Mouse (Mus musculus) thymus, adult 2 months (tissue): ENCODE measurements at regions not wholly inside any gene's neighbourhood (a gene's known extent, or its start where the extent isn't known, plus 50 kb on each side); places are given as distances from the start of the nearest gene placed in this dataset.

Experiments
- DNase-seq: peaks from one replicate; pipeline ENCODE4 v3.0.0; 2021
- H3K27ac ChIP-seq: fragments of 200-500 bp; 2 replicates; pipeline ENCODE4 v1.5.1; 2012; ENCODE audit warnings: low read length, control low read depth; ENCODE audit not compliant: control insufficient read depth, insufficient read depth
- H3K27me3 ChIP-seq: fragments of 200-500 bp; 2 replicates; pipeline ENCODE4 v1.6.1; 2012; ENCODE audit warnings: mild to moderate bottlenecking, low read length, moderate library complexity, mixed read lengths; ENCODE audit not compliant: control insufficient read depth, insufficient read depth
- H3K36me3 ChIP-seq: fragments of 200-500 bp; 2 replicates; pipeline ENCODE4 v1.6.1; 2012; ENCODE audit warnings: mild to moderate bottlenecking, low read length, moderate library complexity; ENCODE audit not compliant: control insufficient read depth, insufficient read depth
- H3K4me1 ChIP-seq: fragments of 200-500 bp; replicated peaks from 2 replicates; pipeline ENCODE4 v1.6.1; 2012; ENCODE audit warnings: low read length; ENCODE audit not compliant: control insufficient read depth, insufficient read depth
- H3K4me3 ChIP-seq: fragments of 200-500 bp; 2 replicates; pipeline ENCODE4 v1.5.1; 2012; ENCODE audit warnings: mild to moderate bottlenecking, low read length, control low read depth, moderate library complexity; ENCODE audit not compliant: control insufficient read depth, insufficient read depth
- CTCF ChIP-seq: fragments of 200-500 bp; IDR thresholded peaks from 2 replicates; pipeline ENCODE4 v1.5.1; 2012; ENCODE audit warnings: mild to moderate bottlenecking, control low read depth, low read length, moderate library complexity, borderline replicate concordance; ENCODE audit not compliant: control insufficient read depth, poor library complexity, insufficient read depth; ENCODE audit errors: extremely low read depth
- POLR2A ChIP-seq: fragments of 200-500 bp; IDR thresholded peaks from 2 replicates; pipeline ENCODE4 v1.6.1; 2012; ENCODE audit warnings: mild to moderate bottlenecking, low read length, control low read depth, moderate library complexity; ENCODE audit not compliant: control insufficient read depth, poor library complexity, insufficient read depth; ENCODE audit errors: extremely low read depth
- WGBS: fragments of 180-500 bp; shearing (Covaris S2); methylation state at CpG from one replicate; pipeline ENCODE4 v1.1.7; 2018; 5-methylcytosine and 5-hydroxymethylcytosine counted together

DNA sequence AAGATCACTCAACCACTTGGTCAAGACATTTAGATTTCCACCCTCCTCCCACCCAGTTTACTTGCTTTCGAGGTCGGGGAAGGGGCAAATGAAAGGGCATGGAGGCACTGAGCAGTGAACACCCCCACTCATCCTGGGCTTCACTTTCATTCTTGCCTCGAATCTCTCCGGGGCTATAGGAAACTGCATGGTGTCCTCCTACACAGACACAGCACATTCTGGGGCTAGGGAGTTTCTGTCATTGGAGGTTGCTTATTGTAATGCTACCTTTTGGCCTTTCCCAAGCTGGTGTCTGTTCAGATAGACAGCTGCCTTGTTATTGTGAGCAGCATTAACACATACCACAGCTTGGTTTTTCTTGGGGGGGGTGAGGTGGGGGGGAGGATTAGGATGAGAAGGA, 523.9 kb downstream of the 1810013L24Rik start:
- Histone ChIP-seq H3K27me3 (no peaks in the 10 kb centered on the region; the same call in 1 of the 2 replicates), H3K27ac (no peak overlapping the region), H3K4me3 (no peak overlapping the region), H3K4me1 (no peaks in the 10 kb centered on the region), H3K36me3 (no peaks in the 10 kb centered on the region)
- 82% methylated on average over 4 of the region's 4 CpGs for WGBS
- DNase-seq = no peak
- TF ChIP-seq POLR2A (no peak), CTCF (no peak)

DNA sequence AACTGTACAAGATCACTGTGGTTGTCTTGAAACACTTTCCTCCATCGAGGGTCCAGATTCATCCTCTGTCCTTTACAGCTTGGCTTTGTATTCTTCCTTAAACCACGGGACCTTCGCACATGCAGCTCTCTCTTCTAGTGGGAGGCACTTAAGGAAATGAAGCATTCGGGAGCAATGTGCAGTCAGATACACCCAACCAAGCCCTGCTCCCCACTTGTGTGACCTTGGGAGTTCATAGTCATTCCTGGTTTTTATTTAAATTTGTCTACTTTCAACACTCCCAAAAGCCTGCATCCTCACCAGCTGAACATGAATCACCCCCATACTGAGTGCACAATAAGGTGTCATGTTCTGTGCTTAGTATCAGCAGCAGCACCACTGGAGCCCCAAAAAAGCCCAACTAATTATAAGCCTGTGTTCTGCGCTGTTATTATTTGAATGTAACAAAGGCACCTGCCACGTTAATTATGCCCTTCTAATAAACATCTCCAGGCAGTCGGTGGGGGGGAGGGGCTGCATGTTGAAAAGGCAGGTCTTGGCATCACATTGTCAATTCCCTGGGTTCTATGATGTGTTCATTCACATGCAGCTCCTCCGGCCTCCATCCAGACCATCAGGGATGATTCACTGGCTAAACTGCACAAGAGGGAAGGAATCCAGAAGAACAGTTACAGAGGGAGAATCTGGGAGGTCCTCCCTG, 524.6 kb downstream of the 1810013L24Rik start:
- H3K4me1 ChIP-seq = no peaks in the 10 kb centered on the region
- no peaks in the 10 kb centered on the region for H3K36me3 ChIP-seq
- H3K27me3 ChIP-seq = no peaks in the 10 kb centered on the region; the same call in 1 of the 2 replicates
- no peak for DNase-seq
- 84% methylated on average over 8 of the region's 8 CpGs for WGBS
- TF ChIP-seq POLR2A = no peak
- TF ChIP-seq CTCF = no peak
- H3K4me3 ChIP-seq = no peak overlapping the region
- no peak overlapping the region for H3K27ac ChIP-seq

DNA sequence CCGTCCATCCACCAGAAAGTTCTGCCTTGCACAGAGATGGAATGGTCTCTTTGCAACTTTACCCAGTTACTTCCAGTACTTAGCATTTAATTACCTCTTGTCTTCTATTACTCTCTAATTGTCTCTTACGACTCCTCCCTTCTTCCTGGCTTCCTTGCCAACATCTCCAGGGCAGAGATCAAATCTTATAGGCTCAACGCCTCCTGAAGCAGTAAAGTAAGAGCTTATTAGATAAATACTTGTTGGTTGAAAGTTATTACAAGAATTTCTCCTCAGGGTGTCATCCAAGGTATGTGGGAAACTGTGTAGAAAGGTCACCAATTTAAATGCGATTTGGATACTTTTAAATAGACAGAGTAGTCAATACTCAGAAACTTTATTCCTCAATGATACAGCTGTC, 528.8 kb downstream of the 1810013L24Rik start:
- TF ChIP-seq CTCF = no peak
- no peak for TF ChIP-seq POLR2A
- no peaks in the 10 kb centered on the region for H3K36me3 ChIP-seq
- no peak overlapping the region for H3K27ac ChIP-seq
- H3K4me3 ChIP-seq = no peak overlapping the region
- H3K27me3 ChIP-seq = no peaks in the 10 kb centered on the region; the same call in 1 of the 2 replicates
- no peaks in the 10 kb centered on the region for H3K4me1 ChIP-seq
- 84% methylated on average over 4 of the region's 4 CpGs for WGBS
- no peak for DNase-seq

DNA sequence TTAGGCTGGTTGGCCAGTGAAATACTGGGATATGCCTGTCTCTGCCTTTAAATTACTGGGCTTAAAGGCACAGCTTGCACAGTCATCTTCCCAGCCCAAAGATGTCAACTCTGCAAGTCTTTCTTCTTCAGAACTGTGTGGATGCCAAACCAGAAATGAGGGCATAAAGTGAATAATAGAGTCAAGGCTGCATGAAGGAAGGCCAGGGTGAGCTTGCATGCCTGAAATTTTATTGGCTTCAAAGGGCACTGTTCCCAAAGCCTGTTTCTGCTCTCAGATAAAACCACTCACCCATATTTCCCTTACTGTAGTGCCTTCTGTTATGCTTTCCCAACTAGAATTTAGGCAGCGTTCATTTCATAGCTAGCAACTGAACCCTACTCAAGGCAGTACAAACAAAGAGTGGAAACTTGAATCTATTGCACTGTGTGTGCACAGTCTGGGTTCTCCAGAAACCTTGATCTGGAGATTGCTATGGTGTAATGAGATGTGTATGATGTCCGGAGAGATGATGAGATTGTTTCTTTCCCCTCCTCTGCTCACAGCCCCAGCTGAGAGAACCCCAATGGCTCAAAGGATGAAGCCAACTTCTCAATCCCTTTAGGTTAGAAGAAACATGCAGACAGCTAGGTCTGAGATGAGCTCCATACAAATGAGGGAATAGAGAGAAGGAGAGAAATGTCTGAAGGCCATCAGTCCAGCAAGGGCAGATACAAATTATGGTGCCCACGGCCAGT, 529.7 kb downstream of the 1810013L24Rik start:
- 93% methylated on average over 3 of the region's 3 CpGs for WGBS
- TF ChIP-seq POLR2A (no peak), CTCF (no peak)
- Histone ChIP-seq H3K4me1 (no peaks in the 10 kb centered on the region), H3K27me3 (no peaks in the 10 kb centered on the region), H3K4me3 (no peak overlapping the region), H3K36me3 (no peaks in the 10 kb centered on the region), H3K27ac (no peak overlapping the region)
- DNase-seq = no peak

DNA sequence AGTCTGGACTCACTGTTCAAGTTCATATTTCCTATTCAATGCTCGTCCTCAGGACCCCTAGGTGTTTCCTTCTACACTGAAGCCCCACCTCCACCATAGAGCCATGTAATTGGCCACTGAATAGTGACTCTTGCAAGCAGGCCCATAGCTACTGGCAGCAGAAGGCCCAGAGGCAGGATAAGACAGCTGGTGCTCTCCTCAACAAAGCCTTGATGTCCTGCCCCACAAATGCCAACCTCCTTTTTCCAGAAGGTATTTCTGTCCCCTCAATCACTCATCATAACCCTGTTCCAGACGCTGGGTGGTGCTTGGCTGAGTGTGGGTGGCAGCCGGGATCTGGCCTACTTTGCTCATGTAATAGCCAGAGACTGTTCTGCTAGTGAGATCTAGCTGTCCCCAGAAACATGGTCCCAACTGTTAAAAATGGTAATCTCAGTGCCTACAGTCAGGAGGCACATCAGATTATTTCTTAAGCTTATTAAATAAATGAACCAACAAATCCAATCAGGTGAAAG, 530.9 kb downstream of the 1810013L24Rik start:
- H3K27ac ChIP-seq = no peak overlapping the region
- WGBS = 77% methylated on average over 3 of the region's 3 CpGs
- no peaks in the 10 kb centered on the region for H3K27me3 ChIP-seq
- no peaks in the 10 kb centered on the region for H3K4me1 ChIP-seq
- no peaks in the 10 kb centered on the region for H3K36me3 ChIP-seq
- DNase-seq = no peak
- TF ChIP-seq CTCF = no peak
- no peak for TF ChIP-seq POLR2A
- no peak overlapping the region for H3K4me3 ChIP-seq

DNA sequence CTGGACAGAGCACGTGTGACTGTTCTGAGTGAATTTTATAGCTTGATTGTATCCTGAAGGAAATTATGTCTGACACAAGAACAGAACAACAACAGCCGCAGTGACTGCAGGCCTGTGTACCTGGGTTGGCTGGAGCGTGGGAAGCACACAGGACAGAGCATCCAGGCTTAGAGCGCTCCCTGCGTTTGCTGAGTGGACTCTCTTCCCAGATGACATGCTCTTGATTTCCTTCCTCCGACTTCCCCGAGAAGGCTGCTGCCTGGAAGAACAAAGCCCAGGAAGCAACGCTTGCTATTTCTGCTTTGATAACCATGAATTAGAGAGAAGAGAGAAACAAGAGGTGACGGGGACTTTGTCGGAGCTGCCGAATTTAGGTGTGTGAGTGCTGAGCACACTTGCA, 532.2 kb downstream of the 1810013L24Rik start:
- no peaks in the 10 kb centered on the region for H3K27me3 ChIP-seq
- no peak overlapping the region for H3K27ac ChIP-seq
- TF ChIP-seq POLR2A (no peak), CTCF (no peak)
- H3K4me1 ChIP-seq = no peaks in the 10 kb centered on the region
- 30% methylated on average over 11 of the region's 11 CpGs for WGBS
- no peak for DNase-seq
- H3K4me3 ChIP-seq = no peak overlapping the region
- no peaks in the 10 kb centered on the region for H3K36me3 ChIP-seq
